Mouse (Mus musculus): Measurements from ENCODE around the gene Cnpy4. TPM values are rescaled to one million over a fixed set of nuclear protein-coding genes. Genes with fewer than 3 reads are reported as not detected.

Gene Cnpy4
- polyA plus RNA-seq, 1 experiment from 2014 or later = 40.8 TPM

DNA sequence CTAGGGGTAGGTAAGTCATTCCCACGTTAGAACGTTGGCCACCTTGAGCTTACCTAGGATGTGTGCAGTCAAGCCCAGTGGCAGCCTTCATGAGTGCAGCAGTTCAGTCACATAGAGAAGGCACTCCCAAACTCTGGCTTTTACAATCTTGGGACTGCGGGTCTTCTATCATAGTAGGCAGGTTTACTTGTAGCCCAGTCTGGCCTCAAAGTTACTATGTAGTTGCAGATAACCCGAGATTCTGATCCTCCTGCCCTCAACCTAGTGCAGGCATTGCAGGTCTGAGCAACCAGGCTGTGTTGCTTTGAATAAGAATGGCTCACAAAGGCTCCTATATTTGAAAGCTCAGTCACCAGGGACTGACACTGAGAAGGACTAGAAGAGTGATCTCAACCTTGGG, 39.2 kb downstream of the Cnpy4 start:
- Histone ChIP-seq H3K4me3 (replicated peaks; ENCODE audit: low read length) (no peak overlapping the region), H3K27me3 (replicated peaks; ENCODE audit: control insufficient read depth, insufficient read depth, low read length) (no peaks in the 10 kb centered on the region), H3K4me2 (ENCODE audit: low read length) (no peak overlapping the region), H3K27ac (ENCODE audit: low read length) (no peak overlapping the region), H3K4me1 (replicated peaks; ENCODE audit: control insufficient read depth, insufficient read depth, low read length) (no peaks in the 10 kb centered on the region), H3K36me3 (ENCODE audit: control insufficient read depth, insufficient read depth) (no peaks in the 10 kb centered on the region), H3K9me3 (ENCODE audit: control insufficient read depth, low read length) (no peaks in the 10 kb centered on the region), H3K9ac (replicated peaks; ENCODE audit: low read depth, low read length) (no peak overlapping the region)
- 87% methylated on average over 4 of the region's 4 CpGs for WGBS
- ATAC-seq = no peak

GRCm38 (mm10) chr5:138227367-138227766, 40.1 kb downstream of the Cnpy4 start:
- H3K4me1 ChIP-seq (replicated peaks; ENCODE audit: control insufficient read depth, insufficient read depth, low read length) = no peaks in the 10 kb centered on the region
- H3K9ac ChIP-seq (replicated peaks; ENCODE audit: low read depth, low read length) = no peak overlapping the region
- no peaks in the 10 kb centered on the region for H3K27me3 ChIP-seq (replicated peaks; ENCODE audit: control insufficient read depth, insufficient read depth, low read length)
- H3K9me3 ChIP-seq (ENCODE audit: control insufficient read depth, low read length) = no peaks in the 10 kb centered on the region
- 75% methylated on average over 2 of the region's 2 CpGs for WGBS
- H3K4me2 ChIP-seq (ENCODE audit: low read length) = no peak overlapping the region
- ATAC-seq = no peak
- no peak overlapping the region for H3K4me3 ChIP-seq (replicated peaks; ENCODE audit: low read length)
- no peak overlapping the region for H3K27ac ChIP-seq (ENCODE audit: low read length)
- H3K36me3 ChIP-seq (ENCODE audit: control insufficient read depth, insufficient read depth) = no peaks in the 10 kb centered on the region

- no peak overlapping the region for H3K27ac ChIP-seq (ENCODE audit: low read length)
- ATAC-seq = no peak
Observed at GRCm38 (mm10) chr5:138228026-138228425, 40.7 kb downstream of the Cnpy4 start.

DNA sequence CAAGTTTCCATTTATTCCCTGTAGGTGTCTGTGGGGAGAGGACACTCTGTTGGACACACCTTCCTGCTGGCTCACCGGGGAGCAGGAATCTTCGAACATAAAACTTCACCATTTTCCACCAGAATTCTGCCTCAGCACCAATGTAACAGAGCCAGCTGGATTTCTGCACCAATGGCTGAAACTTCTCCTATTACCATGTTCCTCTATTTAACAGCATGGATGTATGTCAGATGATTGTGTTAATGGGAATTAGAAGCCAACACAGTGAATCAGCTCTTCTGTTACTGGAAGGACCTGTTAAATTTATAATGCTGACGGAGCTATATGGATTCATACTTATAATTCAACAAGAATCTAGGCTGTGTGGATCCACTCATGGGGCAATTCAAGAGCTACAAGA, 42.2 kb downstream of the Cnpy4 start:
- 91% methylated on average over 3 of the region's 3 CpGs for WGBS
- no peak overlapping the region for H3K4me3 ChIP-seq (replicated peaks; ENCODE audit: low read length)
- no peak overlapping the region for H3K9ac ChIP-seq (replicated peaks; ENCODE audit: low read depth, low read length)
- H3K9me3 ChIP-seq (ENCODE audit: control insufficient read depth, low read length) = no peaks in the 10 kb centered on the region
- ATAC-seq = no peak
- no peaks in the 10 kb centered on the region for H3K27me3 ChIP-seq (replicated peaks; ENCODE audit: control insufficient read depth, insufficient read depth, low read length)
- no peaks in the 10 kb centered on the region for H3K4me1 ChIP-seq (replicated peaks; ENCODE audit: control insufficient read depth, insufficient read depth, low read length)
- no peak overlapping the region for H3K27ac ChIP-seq (ENCODE audit: low read length)
- H3K36me3 ChIP-seq (ENCODE audit: control insufficient read depth, insufficient read depth) = no peaks in the 10 kb centered on the region
- no peak overlapping the region for H3K4me2 ChIP-seq (ENCODE audit: low read length)

More at GRCm38 (mm10) chr5:138228026-138228425, 40.7 kb downstream of the Cnpy4 start:
- H3K36me3 ChIP-seq (ENCODE audit: control insufficient read depth, insufficient read depth) = no peaks in the 10 kb centered on the region
- no peak overlapping the region for H3K9ac ChIP-seq (replicated peaks; ENCODE audit: low read depth, low read length)
- no peak overlapping the region for H3K4me3 ChIP-seq (replicated peaks; ENCODE audit: low read length)
- H3K4me1 ChIP-seq (replicated peaks; ENCODE audit: control insufficient read depth, insufficient read depth, low read length) = no peaks in the 10 kb centered on the region
- H3K4me2 ChIP-seq (ENCODE audit: low read length) = no peak overlapping the region
- no peaks in the 10 kb centered on the region for H3K9me3 ChIP-seq (ENCODE audit: control insufficient read depth, low read length)
- H3K27me3 ChIP-seq (replicated peaks; ENCODE audit: control insufficient read depth, insufficient read depth, low read length) = no peaks in the 10 kb centered on the region
- 52% methylated on average over 3 of the region's 3 CpGs for WGBS

DNA sequence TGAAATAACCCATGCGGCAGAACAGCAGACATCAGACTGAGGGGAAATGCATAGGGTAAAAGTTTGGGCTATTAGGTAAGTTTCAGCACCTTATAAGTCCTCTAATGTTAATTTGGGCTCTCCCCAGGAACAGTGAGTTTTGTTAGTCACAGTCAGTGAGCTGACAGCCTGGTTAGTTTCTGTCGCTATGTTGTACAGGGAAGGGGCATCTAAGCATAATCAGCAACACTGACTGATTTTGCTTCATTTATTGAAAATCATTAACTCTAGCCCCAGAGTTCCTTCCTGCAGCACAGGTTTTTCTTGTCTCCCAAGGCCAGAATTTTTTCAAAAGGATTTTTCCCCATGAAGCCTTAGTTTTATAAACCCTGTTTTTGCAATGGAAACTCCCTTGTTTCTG, 46.5 kb downstream of the Cnpy4 start:
- H3K27me3 ChIP-seq (replicated peaks; ENCODE audit: control insufficient read depth, insufficient read depth, low read length) = no peaks in the 10 kb centered on the region
- H3K4me2 ChIP-seq (ENCODE audit: low read length) = no peak overlapping the region
- H3K4me1 ChIP-seq (replicated peaks; ENCODE audit: control insufficient read depth, insufficient read depth, low read length) = no peaks in the 10 kb centered on the region
- 73% methylated on average over 2 of the region's 2 CpGs for WGBS
- H3K36me3 ChIP-seq (ENCODE audit: control insufficient read depth, insufficient read depth) = no peaks in the 10 kb centered on the region
- H3K27ac ChIP-seq (ENCODE audit: low read length) = no peak overlapping the region
- no peaks in the 10 kb centered on the region for H3K9me3 ChIP-seq (ENCODE audit: control insufficient read depth, low read length)
- no peak for ATAC-seq
- no peak overlapping the region for H3K9ac ChIP-seq (replicated peaks; ENCODE audit: low read depth, low read length)
- H3K4me3 ChIP-seq (replicated peaks; ENCODE audit: low read length) = no peak overlapping the region

DNA sequence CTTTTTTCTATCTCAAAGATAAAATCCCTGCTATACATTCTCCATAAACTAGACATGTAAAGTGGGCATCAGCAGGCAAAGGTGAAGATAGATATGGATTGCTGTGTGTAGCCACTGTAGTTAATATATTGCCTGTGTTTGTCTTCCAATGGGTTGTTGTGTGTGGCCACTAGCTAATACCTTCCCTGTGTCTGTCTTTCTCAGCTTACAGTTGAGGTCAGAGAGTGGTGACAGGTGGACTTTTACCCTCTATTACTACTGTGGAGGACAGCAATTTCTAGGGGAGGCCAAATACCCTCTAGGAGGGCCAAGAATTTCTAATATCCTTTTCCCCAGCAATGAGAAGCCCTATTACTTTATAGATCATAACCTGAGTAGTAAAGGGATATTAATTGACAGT, 46.9 kb downstream of the Cnpy4 start:
- Histone ChIP-seq H3K4me2 (ENCODE audit: low read length) (no peak overlapping the region), H3K27me3 (replicated peaks; ENCODE audit: control insufficient read depth, insufficient read depth, low read length) (no peaks in the 10 kb centered on the region), H3K9ac (replicated peaks; ENCODE audit: low read depth, low read length) (no peak overlapping the region), H3K4me1 (replicated peaks; ENCODE audit: control insufficient read depth, insufficient read depth, low read length) (no peaks in the 10 kb centered on the region), H3K36me3 (ENCODE audit: control insufficient read depth, insufficient read depth) (no peaks in the 10 kb centered on the region), H3K9me3 (ENCODE audit: control insufficient read depth, low read length) (no peaks in the 10 kb centered on the region), H3K27ac (ENCODE audit: low read length) (no peak overlapping the region), H3K4me3 (replicated peaks; ENCODE audit: low read length) (no peak overlapping the region)
- ATAC-seq = no peak

GRCm38 (mm10) chr5:138241511-138241910, 54.2 kb downstream of the Cnpy4 start:
- H3K9ac ChIP-seq (replicated peaks; ENCODE audit: low read depth, low read length) = no peak overlapping the region
- no peaks in the 10 kb centered on the region for H3K27me3 ChIP-seq (replicated peaks; ENCODE audit: control insufficient read depth, insufficient read depth, low read length)
- no peak overlapping the region for H3K27ac ChIP-seq (ENCODE audit: low read length)
- 56% methylated on average over 2 of the region's 2 CpGs for WGBS
- no peak overlapping the region for H3K4me2 ChIP-seq (ENCODE audit: low read length)
- H3K4me1 ChIP-seq (replicated peaks; ENCODE audit: control insufficient read depth, insufficient read depth, low read length) = no peaks in the 10 kb centered on the region
- H3K4me3 ChIP-seq (replicated peaks; ENCODE audit: low read length) = no peak overlapping the region
- no peaks in the 10 kb centered on the region for H3K9me3 ChIP-seq (ENCODE audit: control insufficient read depth, low read length)
- no peaks in the 10 kb centered on the region for H3K36me3 ChIP-seq (ENCODE audit: control insufficient read depth, insufficient read depth)
- ATAC-seq = no peak

MicroRNAs within 50 kb of the gene (microRNA counts, 519-probe panel; counts per million panel counts)
- microRNA mmu-miR-106b (3,753 counts per million, percentile 91 among the panel's probes with 10 or more counts), microRNA mmu-miR-25 (4,455 counts per million, percentile 96 among the panel's probes with 10 or more counts), microRNA mmu-miR-93 (3,738 counts per million, percentile 91 among the panel's probes with 10 or more counts)

Small RNAs within 50 kb of the gene (microRNA-seq; reads per million reads assigned to microRNA genes)
- gene Mir106b (10,158 reads per million, percentile 95 among the genes with 10 or more reads in this experiment), gene Mir25 (699 reads per million, percentile 76 among the genes with 10 or more reads in this experiment), gene Mir93 (16,021 reads per million, percentile 97 among the genes with 10 or more reads in this experiment)

Other genes starting within 250 kb of the Cnpy4 start
- 0.06 and 0.33 TPM in 2 replicates for gene Gjc3, start 224.4 kb upstream of the Cnpy4 start, polyA plus RNA-seq (2015; fragmentation: Nextera tagmentation; extraction: Ambion mirVana)
- gene Azgp1, start 206.0 kb upstream of the Cnpy4 start, polyA plus RNA-seq (2015; fragmentation: Nextera tagmentation; extraction: Ambion mirVana) = not detected in 2 replicates
- gene Smok3a, start 166.2 kb upstream of the Cnpy4 start, polyA plus RNA-seq (2015; fragmentation: Nextera tagmentation; extraction: Ambion mirVana) = not detected in 2 replicates
- gene Smok3b, start 166.1 kb upstream of the Cnpy4 start, polyA plus RNA-seq (2015; fragmentation: Nextera tagmentation; extraction: Ambion mirVana) = not detected in 2 replicates
- not detected in 2 replicates for gene Smok3c, start 134.3 kb upstream of the Cnpy4 start, polyA plus RNA-seq (2015; fragmentation: Nextera tagmentation; extraction: Ambion mirVana)
- gene Zkscan1, start 102.4 kb upstream of the Cnpy4 start, polyA plus RNA-seq (2015; fragmentation: Nextera tagmentation; extraction: Ambion mirVana) = 31.2 and 34.2 TPM in 2 replicates
- 117 and 118 TPM in 2 replicates for gene Zscan21, start 70.6 kb upstream of the Cnpy4 start, polyA plus RNA-seq (2015; fragmentation: Nextera tagmentation; extraction: Ambion mirVana)
- 39.4 and 43.9 TPM in 2 replicates for gene Zfp113, start 31.7 kb upstream of the Cnpy4 start, polyA plus RNA-seq (2015; fragmentation: Nextera tagmentation; extraction: Ambion mirVana)
- 281 and 305 TPM in 2 replicates for gene Cops6, start 26.4 kb upstream of the Cnpy4 start, polyA plus RNA-seq (2015; fragmentation: Nextera tagmentation; extraction: Ambion mirVana)
- 27.8 and 31.9 TPM in 2 replicates for gene Ap4m1, start 15.5 kb upstream of the Cnpy4 start, polyA plus RNA-seq (2015; fragmentation: Nextera tagmentation; extraction: Ambion mirVana)
- 173 and 191 TPM in 2 replicates for gene Mcm7, start 15.1 kb upstream of the Cnpy4 start, polyA plus RNA-seq (2015; fragmentation: Nextera tagmentation; extraction: Ambion mirVana)
- 83.2 and 87.6 TPM in 2 replicates for gene Taf6, start within 50 bp of the Cnpy4 start, polyA plus RNA-seq (2015; fragmentation: Nextera tagmentation; extraction: Ambion mirVana)
- gene Mblac1, start 6.8 kb downstream of the Cnpy4 start, polyA plus RNA-seq (2015; fragmentation: Nextera tagmentation; extraction: Ambion mirVana) = 12.9 and 13.2 TPM in 2 replicates
- not detected in 2 replicates for gene Nxpe5, start 38.4 kb downstream of the Cnpy4 start, polyA plus RNA-seq (2015; fragmentation: Nextera tagmentation; extraction: Ambion mirVana)
- gene Lamtor4, start 68.0 kb downstream of the Cnpy4 start, polyA plus RNA-seq (2015; fragmentation: Nextera tagmentation; extraction: Ambion mirVana) = 71.3 and 87.4 TPM in 2 replicates
- 11.1 and 14.0 TPM in 2 replicates for gene BC037034, start 76.5 kb downstream of the Cnpy4 start, polyA plus RNA-seq (2015; fragmentation: Nextera tagmentation; extraction: Ambion mirVana)
- gene Gal3st4, start 85.4 kb downstream of the Cnpy4 start, polyA plus RNA-seq (2015; fragmentation: Nextera tagmentation; extraction: Ambion mirVana) = 1.6 and 2.4 TPM in 2 replicates
- gene Gm43720, start 92.5 kb downstream of the Cnpy4 start, polyA plus RNA-seq (2015; fragmentation: Nextera tagmentation; extraction: Ambion mirVana) = 0.10 TPM in 1 of 2 replicates, not detected in the other
- gene Gpc2, start 92.5 kb downstream of the Cnpy4 start, polyA plus RNA-seq (2015; fragmentation: Nextera tagmentation; extraction: Ambion mirVana) = 212 and 245 TPM in 2 replicates
- 5.6 and 6.3 TPM in 2 replicates for gene Stag3, start 92.8 kb downstream of the Cnpy4 start, polyA plus RNA-seq (2015; fragmentation: Nextera tagmentation; extraction: Ambion mirVana)
- gene Pvrig, start 154.5 kb downstream of the Cnpy4 start, polyA plus RNA-seq (2015; fragmentation: Nextera tagmentation; extraction: Ambion mirVana) = not detected in 2 replicates

All from forebrain, embryonic 16.5 days (tissue).